Mouse (Mus musculus) telencephalon, adult 2 months (tissue): ENCODE data around the gene Mcmbp.
A peak's percentile ranks its signal among the peaks of the same experiment; 100 is the strongest.
"Not testable (repeated sequence)": the region's sequence is repeated elsewhere in the genome, so short reads cannot be mapped to it uniquely, and the experiment has no call there.

Experiments
- DNase-seq: peaks from one replicate; pipeline ENCODE4 v3.0.0-alpha.2; 2011; ENCODE audit warnings: low read depth, low spot score

Gene Mcmbp

DNA sequence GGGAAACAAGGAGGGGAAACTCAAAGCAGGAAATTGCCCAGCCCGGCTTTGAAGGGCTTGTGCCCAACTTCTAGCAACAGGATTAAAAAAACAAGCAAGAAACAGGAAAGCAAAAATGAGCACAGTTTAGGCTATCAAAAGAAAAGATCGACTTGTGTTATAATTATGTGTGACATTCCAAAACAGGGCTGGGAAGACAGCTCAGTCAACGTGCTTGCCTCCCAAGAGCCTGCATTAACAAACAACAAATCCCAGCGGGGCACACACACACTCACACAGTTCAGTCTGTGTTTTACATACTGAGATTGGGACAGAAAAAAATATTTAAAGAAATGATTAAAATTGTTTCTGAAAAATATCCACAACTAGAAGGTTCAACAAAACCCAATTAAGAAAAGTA is 22.3 kb downstream of the Mcmbp start:
- no peak for DNase-seq

GRCm38 (mm10) chr7:128705735-128706134 is 34.6 kb downstream of the Mcmbp start:
- DNase-seq = no peak

DNA sequence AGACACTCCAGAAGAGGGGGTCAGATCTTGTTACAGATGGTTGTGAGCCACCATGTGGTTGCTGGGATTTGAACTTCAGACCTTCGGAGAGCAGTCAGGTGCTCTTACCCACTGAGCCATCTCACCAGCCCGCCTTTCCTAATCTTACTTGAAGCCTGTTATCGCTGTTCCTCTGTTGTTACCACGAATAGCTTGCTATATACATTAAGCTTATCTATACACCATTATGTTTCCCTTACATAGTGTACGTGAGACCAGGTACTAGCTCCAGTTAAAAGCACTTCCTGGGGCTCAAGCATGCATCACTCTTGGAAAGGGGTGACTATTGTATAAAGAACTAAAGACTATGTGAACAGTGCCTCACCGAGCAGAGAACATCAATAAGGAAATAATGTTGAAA is 40.3 kb downstream of the Mcmbp start:
- not testable (repeated sequence) for DNase-seq

DNA sequence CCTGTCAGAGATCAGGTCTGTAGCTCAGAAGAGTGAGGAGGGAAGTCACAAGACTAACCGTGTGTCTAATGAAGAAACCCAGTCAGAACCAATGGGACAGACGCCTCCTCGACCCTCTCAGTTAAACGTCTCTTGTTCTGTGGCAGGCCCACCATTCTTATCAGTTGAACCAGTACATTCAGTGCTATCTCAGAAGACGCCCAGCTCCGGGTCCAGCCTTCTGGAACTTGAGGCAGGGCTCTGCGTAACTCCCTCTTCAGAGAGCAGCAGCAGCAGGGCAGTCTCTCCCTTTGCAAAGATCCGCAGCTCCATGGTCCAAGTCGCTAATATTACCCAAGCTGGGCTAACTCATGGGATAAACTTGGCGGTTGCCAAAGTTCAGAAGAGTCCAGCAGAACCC is 45.4 kb downstream of the Mcmbp start:
- DNase-seq = no peak

- DNase-seq = no peak
These were observed 48.1 kb downstream of the Mcmbp start for GRCm38 (mm10) chr7:128692163-128692562.

- peak; percentile 92 for DNase-seq
These were observed 49.5 kb downstream of the Mcmbp start for GRCm38 (mm10) chr7:128690796-128691195.

- DNase-seq = peak; percentile 95
These were observed 50.2 kb downstream of the Mcmbp start for GRCm38 (mm10) chr7:128690070-128690469.

GRCm38 (mm10) chr7:128689347-128689746 is 50.9 kb downstream of the Mcmbp start:
- DNase-seq = no peak

GRCm38 (mm10) chr7:128687821-128688564 is 52.3 kb downstream of the Mcmbp start:
- peak; percentile 36 for DNase-seq

DNA sequence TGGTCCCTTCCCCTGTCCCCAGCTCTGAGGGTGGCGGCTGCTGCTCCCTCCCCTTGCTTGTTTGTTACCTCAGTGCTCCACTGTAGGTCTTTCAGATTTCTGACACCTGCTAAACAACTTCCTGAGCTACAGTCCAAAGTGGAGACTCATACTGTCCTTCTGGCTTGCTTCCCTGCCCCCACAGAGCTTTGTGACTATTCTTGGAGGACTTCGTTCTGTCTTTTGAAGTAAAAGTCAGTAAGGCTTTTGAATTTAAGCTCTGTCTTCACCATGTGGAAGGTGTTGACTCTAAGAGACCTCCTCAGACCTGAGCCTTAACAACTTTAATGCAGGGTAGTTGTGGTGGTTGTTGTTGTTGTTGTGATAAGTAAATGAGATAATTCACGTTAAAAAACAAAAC is 61.7 kb downstream of the Mcmbp start:
- no peak for DNase-seq

GRCm38 (mm10) chr7:128672408-128673010 is 67.8 kb downstream of the Mcmbp start:
- no peak for DNase-seq

- DNase-seq = peak; percentile 91
These were observed 68.3 kb downstream of the Mcmbp start for GRCm38 (mm10) chr7:128671952-128672351.

- no peak for DNase-seq
These were observed 71.5 kb downstream of the Mcmbp start for GRCm38 (mm10) chr7:128668831-128669230.

DNA sequence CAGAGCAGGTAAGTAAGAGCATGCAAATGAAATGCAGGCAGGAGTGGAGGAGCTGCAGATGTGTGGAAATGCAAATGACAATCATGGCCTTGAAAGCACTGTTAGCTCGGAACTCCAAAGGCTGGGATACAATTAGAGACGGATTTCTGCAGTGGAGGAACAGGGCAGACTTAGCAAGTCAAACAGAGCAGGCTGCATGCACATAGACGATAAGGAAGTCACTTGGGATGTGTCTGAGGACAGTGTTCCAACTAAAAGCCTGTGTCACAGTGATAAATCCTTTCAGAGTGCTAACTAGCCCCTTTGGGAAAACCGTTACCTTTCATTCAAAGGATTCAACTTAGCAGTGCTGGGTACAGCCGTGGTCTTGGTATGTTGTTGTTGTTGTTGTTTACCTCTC is 72.5 kb downstream of the Mcmbp start:
- DNase-seq = no peak

GRCm38 (mm10) chr7:128664861-128665377 is 75.4 kb downstream of the Mcmbp start:
- no peak for DNase-seq

DNA sequence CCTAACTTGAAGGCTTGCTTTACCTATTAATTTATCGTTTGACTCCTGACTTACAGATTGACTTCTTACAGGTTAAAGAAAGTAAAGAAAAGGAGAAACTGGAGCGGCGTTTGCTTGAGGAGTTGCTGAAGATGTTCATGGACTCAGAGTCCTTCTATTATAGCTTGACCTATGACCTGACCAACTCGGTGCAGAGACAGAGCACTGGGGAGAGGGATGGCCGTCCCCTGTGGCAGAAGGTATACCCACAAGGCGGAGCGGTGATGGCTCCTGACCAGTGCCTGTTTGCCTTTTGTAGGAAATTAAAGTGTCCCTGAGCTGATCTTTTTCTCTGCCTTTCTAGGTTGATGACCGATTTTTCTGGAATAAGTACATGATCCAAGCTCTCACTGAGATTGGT is 76.4 kb downstream of the Mcmbp start:
- no peak for DNase-seq

- DNase-seq = no peak
These were observed 83.3 kb downstream of the Mcmbp start for GRCm38 (mm10) chr7:128656970-128657369.
